Mouse (Mus musculus) heart, embryonic 14.5 days (tissue): ENCODE results near the gene Slc46a1. TPM values are rescaled to one million over a fixed set of nuclear protein-coding genes. Genes with fewer than 3 reads are reported as not detected.
A peak's percentile ranks its signal among the peaks of the same experiment; 100 is the strongest.

ENCODE experiments used
- ATAC-seq: fragments of 200-750 bp; cut with Nextera tagmentation; 2 replicates; pipeline ENCODE4 v1.8.0; 2017; ENCODE audit warnings: low read depth, moderate TSS enrichment; ENCODE audit not compliant: insufficient number of reproducible peaks, insufficient read depth, low FRiP score
- H3K27ac ChIP-seq, 2 experiments: fragments of 200-500 bp in 1 of 2; fragments of 300-500 bp in 1 of 2; sonication (generic) in 1 of 2; replicated peaks in 1 of 2; 2 replicates each; pipeline ENCODE4 v1.5.1; 2012 to 2014; ENCODE audit warnings: low read depth in 2 of 2, low read length in 2 of 2, control low read depth in 1 of 2, mild to moderate bottlenecking in 1 of 2, mixed read lengths in 1 of 2; ENCODE audit not compliant: control insufficient read depth in 1 of 2, insufficient read depth in 1 of 2
- H3K27me3 ChIP-seq: fragments of 300-500 bp; sonication (generic); 2 replicates; pipeline ENCODE4 v1.6.1; 2014; ENCODE audit warnings: mild to moderate bottlenecking, low read length, control low read depth; ENCODE audit not compliant: control insufficient read depth, insufficient read depth
- H3K36me3 ChIP-seq: fragments of 300-500 bp; sonication (generic); 2 replicates; pipeline ENCODE4 v1.6.1; 2014; ENCODE audit warnings: mild to moderate bottlenecking, control low read depth, low read length, mixed read lengths; ENCODE audit not compliant: control insufficient read depth, insufficient read depth
- H3K4me1 ChIP-seq, 2 experiments: fragments of 200-500 bp in 1 of 2; fragments of 300-500 bp in 1 of 2; sonication (generic) in 1 of 2; 2 replicates each; pipeline ENCODE4 v1.6.1; 2012 to 2014; ENCODE audit warnings: low read length in 2 of 2, control low read depth in 1 of 2, mixed read lengths in 1 of 2; ENCODE audit not compliant: control insufficient read depth in 2 of 2, insufficient read depth in 2 of 2
- H3K4me2 ChIP-seq: fragments of 300-500 bp; sonication (generic); 2 replicates; pipeline ENCODE4 v1.6.1; 2014; ENCODE audit warnings: mild to moderate bottlenecking, low read length
- H3K4me3 ChIP-seq, 2 experiments: fragments of 200-500 bp in 1 of 2; fragments of 300-500 bp in 1 of 2; sonication (generic) in 1 of 2; 2 replicates each; pipeline ENCODE4 v1.5.1; 2012 to 2014; ENCODE audit warnings: low read length in 2 of 2, mild to moderate bottlenecking in 2 of 2, control low read depth in 1 of 2, low read depth in 1 of 2, moderate library complexity in 1 of 2; ENCODE audit not compliant: control insufficient read depth in 1 of 2, insufficient read depth in 1 of 2
- H3K9ac ChIP-seq: fragments of 300-500 bp; sonication (generic); 2 replicates; pipeline ENCODE4 v1.6.1; 2014; ENCODE audit warnings: mild to moderate bottlenecking, low read length
- H3K9me3 ChIP-seq: fragments of 300-500 bp; sonication (generic); 2 replicates; pipeline ENCODE4 v1.6.1; 2016; ENCODE audit warnings: low read length, control low read depth; ENCODE audit not compliant: control insufficient read depth
- WGBS: fragments of 180-500 bp; shearing (Covaris S2); extraction: QIAGEN DNeasy Blood & Tissue Kit; methylation state at CpG from one replicate; pipeline ENCODE4 v1.1.7; 2014; 5-methylcytosine and 5-hydroxymethylcytosine counted together
- polyA plus RNA-seq: library from polyadenylated mRNA; unstranded; fragments of >200 nt; fragmentation: Nextera tagmentation; extraction: Ambion mirVana; gene quantifications from 2 replicates; pipeline ENCODE4 v1.2.1, GENCODE M21; 2014

Slc46a1 gene
- polyA plus RNA-seq: 6.2 and 8.1 TPM in 2 replicates

DNA sequence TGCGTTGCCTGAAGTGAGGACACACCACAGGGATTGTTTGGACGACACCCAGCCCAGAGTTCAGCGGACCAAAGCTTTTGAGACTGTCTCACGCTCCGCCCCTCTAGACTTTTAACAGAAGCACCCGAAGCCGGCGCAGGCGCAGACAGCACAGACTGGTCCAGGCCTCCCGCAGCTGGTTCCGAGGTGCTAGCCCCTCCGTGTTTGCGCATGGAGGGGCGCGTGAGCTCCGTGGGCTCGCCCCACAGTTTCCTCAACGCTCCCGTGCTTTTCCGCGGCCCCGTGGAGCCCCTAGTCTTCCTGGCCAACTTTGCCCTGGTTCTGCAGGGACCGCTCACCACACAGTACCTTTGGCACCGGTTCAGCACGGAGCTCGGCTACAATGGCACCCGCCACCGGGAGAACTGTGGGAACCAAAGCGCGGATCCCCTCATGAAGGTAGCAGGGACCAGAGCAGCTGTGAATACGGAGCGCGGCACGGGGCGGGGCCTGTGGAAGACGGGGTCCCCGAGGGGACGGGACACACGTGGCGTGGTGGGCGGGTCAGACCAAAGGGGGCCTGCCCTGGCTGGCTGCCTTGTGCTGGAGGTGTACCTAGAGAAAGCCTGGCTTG, at the start of gene Slc46a1:
TSS of gene Slc46a1 (plus strand) at position 130 of the 613 bp plus-strand sequence.
- ATAC-seq: peak; percentile 89
- H3K4me2 ChIP-seq: peak within 1 kb of the TSS; percentile 96
- H3K4me3 ChIP-seq: peak within 1 kb of the TSS; percentile 89 to 91
- no peaks in the 10 kb centered on the region for H3K36me3 ChIP-seq
- peaks cover 5% of the 10 kb centered on the region; the same call in 1 of the 2 replicates for H3K9me3 ChIP-seq
- no peaks in the 10 kb centered on the region for H3K27me3 ChIP-seq
- peaks cover 15 to 16% of the 10 kb centered on the region in 2 experiments for H3K4me1 ChIP-seq
- H3K27ac ChIP-seq: peak within 1 kb of the TSS; percentile 88 to 90
- peak within 1 kb of the TSS; percentile 91 for H3K9ac ChIP-seq
- under 1% methylated on average over 41 of the region's 41 CpGs for WGBS

DNA sequence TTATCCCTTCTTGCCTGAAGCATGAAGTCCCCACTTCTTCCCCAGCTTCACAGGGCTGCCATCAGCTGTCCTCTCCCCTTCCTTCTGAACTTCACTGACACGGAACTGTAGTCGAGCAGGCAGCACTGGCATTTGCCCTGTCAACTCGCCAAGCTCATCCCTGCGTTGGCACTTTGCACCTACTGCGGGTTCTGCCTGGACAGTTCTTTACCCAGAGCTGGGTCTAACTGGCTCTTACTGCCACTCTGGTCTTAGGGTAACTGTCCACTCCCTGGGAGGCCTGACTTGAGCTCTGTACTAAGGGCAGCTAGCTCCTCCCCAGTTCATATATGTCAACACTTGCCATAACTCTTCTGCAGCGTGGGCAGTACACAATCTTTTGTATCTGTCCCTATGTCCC, 48.6 kb upstream of the Slc46a1 start:
- ATAC-seq: no peak
- 75% methylated on average over 6 of the region's 6 CpGs for WGBS
- Histone ChIP-seq H3K36me3 (no peaks in the 10 kb centered on the region), H3K9ac (no peak overlapping the region), H3K9me3 (no peaks in the 10 kb centered on the region), H3K27ac (no peak overlapping the region), H3K4me1 (no peaks in the 10 kb centered on the region), H3K4me3 (no peak overlapping the region), H3K4me2 (no peak overlapping the region), H3K27me3 (peaks cover 21% of the 10 kb centered on the region)

DNA sequence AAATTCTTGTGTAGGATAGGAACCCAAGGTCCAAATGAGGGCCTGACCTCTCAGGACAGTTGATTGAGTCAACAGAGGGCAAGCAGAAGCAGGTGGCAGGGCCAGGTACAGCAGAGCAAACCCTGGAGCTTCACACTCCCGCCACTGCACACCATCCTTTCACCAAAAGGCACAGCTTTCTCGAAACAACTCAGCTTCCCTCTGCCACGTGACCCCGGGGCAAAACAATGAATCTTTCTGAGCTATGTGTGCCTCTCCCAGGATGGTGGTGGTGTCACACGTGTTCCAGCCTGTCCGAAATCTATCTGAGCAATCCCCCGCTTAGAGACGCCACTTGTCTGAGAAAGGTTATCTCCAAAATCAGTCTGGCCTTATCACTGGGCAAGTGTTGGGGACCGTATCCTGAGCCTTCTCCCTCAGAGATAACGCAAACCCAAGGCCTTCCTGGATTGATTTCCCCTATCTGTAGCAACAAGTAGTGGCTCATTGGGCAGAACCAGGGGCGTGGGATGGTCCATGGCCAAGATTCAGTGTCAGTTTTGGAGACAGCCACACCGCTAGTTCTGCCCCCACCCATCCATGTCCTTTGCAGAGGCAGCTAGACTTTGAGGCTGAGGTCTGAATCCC, 45.1 kb upstream of the Slc46a1 start:
- H3K27me3 ChIP-seq: peaks cover 33% of the 10 kb centered on the region
- H3K4me3 ChIP-seq: no peak overlapping the region
- no peak for ATAC-seq
- H3K36me3 ChIP-seq: no peaks in the 10 kb centered on the region
- H3K9me3 ChIP-seq: no peaks in the 10 kb centered on the region
- H3K9ac ChIP-seq: no peak overlapping the region
- H3K4me1 ChIP-seq: no peaks in the 10 kb centered on the region
- 50% methylated on average over 12 of the region's 12 CpGs for WGBS
- no peak overlapping the region for H3K27ac ChIP-seq
- H3K4me2 ChIP-seq: no peak overlapping the region

DNA sequence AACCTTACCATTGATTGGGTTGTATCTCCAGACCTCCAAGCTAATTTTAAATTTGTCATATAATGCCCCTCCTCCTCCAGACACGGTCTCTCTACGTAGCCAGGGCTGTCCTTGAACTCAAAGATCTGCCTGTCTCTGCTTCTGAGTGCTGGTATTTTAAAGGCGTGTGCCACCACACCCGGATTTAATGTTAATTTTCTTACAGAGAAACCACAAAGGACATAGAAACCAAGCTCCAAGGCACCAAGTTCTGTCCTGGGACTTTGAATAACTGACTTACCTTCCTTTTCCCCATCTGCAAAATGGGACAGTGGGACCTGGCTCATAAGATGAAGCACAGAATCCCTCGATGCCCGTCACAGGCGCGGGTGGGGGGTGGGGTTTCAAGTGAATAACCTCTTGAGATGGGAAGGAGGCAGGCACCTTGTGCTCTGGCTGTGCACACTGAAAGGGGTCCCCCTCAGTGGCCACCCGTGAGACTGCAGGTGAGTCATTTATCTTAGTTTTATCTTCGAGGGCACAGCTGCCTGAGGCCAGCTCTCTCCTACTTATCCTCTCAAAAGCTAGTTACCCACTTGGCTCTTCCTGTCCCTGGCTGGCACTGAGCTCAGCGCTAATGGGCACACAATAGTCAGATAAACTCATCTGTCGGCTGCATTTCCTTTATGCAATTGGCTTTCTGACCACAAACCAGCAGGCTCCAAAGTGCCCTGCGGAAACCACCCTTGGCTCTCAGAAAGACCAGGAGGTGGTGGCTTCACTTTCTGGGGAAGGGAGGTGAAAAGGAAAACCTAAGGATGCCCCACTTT, 44.1 kb upstream of the Slc46a1 start:
- Histone ChIP-seq H3K27ac (no peak overlapping the region), H3K4me2 (no peak overlapping the region), H3K4me3 (no peak overlapping the region), H3K27me3 (peaks cover 33% of the 10 kb centered on the region), H3K9ac (no peak overlapping the region), H3K4me1 (no peaks in the 10 kb centered on the region), H3K9me3 (no peaks in the 10 kb centered on the region), H3K36me3 (no peaks in the 10 kb centered on the region)
- 52% methylated on average over 13 of the region's 13 CpGs for WGBS
- no peak for ATAC-seq

DNA sequence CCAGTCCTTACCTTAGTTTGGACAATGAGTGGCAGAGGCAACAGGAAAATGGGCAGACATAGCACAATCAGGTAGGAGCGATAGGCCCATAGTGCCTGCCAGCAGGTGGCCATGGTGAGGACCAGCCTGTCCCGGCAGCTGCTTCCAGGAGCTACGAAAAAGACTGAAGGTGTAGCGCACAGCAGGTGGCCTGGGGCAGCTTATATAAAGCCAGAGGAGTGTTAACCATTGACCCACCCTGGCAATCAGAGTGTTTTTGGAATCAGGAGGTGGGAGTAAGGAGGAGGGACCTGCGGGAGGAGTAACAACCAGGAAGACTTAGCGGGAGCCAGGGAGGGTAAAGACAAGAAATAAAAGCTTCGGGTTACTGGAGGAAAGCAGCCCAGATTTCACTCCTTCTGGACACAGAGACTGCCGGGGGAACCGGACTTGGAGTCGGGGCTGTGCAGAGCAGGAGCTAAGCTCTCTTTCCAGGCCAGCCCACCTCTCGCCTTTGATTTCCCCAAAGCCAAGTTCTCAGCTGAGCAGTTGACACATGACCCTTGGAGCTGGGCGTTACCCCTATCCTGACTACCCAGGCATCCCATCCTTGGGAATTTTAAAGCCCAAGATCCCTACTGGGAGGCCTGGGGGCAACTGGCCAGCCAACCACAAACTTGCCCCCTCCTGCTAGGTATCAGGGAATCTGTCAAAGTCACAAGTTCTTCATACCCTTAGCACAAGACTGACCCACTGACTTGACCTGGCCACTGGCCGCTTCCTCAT, 43.3 kb upstream of the Slc46a1 start, which contains the start of gene Slc13a2:
TSS of gene Slc13a2 (minus strand) at position 163 of the 765 bp plus-strand sequence.
- H3K4me1 ChIP-seq: no peaks in the 10 kb centered on the region
- ATAC-seq: no peak
- H3K4me2 ChIP-seq: no peak within 1 kb of the TSS
- no peaks in the 10 kb centered on the region for H3K9me3 ChIP-seq
- no peak within 1 kb of the TSS for H3K4me3 ChIP-seq
- 22% methylated on average over 13 of the region's 13 CpGs for WGBS
- H3K9ac ChIP-seq: no peak within 1 kb of the TSS
- H3K36me3 ChIP-seq: no peaks in the 10 kb centered on the region
- no peak within 1 kb of the TSS for H3K27ac ChIP-seq
- H3K27me3 ChIP-seq: peaks cover 31% of the 10 kb centered on the region

DNA sequence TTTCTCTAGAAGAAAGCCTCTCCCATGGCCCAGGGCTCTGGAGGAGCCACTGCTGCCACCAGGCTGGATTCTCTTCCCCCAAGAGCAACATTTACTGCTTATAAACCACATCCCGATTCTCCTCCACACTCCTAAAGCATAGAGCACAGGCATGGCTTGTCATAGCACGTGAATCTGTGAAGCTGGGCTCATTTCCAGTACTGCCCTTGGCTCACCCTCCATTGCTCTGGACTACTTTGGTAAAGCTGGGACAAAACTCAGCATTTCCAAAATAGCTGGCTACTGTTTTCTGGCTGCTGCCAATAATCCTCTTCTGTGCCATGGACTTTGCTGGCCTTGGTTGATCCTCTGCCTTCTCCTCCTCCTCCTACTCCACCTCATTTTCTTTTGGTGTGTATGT, 41.1 kb upstream of the Slc46a1 start:
- Histone ChIP-seq H3K9me3 (no peaks in the 10 kb centered on the region), H3K4me2 (no peak overlapping the region), H3K4me3 (no peak overlapping the region), H3K27me3 (peaks cover 27% of the 10 kb centered on the region), H3K4me1 (no peaks in the 10 kb centered on the region), H3K27ac (no peak overlapping the region), H3K9ac (no peak overlapping the region), H3K36me3 (no peaks in the 10 kb centered on the region)
- no peak for ATAC-seq
- 61% methylated on average over 2 of the region's 2 CpGs for WGBS

DNA sequence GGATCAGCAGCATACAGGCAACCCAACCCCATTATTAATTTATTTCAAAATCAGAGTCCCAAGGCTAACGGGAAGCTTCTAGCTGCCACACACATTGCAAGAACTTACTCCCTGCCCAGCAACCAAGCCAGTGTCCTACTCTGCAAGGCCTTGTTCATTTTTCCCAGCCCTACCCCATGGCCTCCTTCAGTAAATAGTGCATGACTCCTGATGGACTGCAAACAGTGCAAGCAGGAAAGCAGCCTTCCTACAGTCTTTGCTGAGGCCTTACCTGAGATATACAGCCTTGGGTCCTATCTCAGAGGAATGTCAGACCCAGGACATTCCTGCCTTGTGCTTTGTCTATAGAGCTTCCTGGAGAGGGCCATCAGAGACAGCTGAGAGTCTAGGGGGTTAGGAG, 39.9 kb upstream of the Slc46a1 start:
- ATAC-seq: no peak
- WGBS: 93% methylated on average over 1 of the region's 1 CpGs
- H3K36me3 ChIP-seq: no peaks in the 10 kb centered on the region

More for the DNA sequence above, 39.9 kb upstream of the Slc46a1 start:
- Histone ChIP-seq H3K4me3 (no peak overlapping the region), H3K9me3 (no peaks in the 10 kb centered on the region), H3K9ac (no peak overlapping the region), H3K4me1 (no peaks in the 10 kb centered on the region), H3K27ac (no peak overlapping the region), H3K27me3 (peaks cover 19% of the 10 kb centered on the region), H3K4me2 (no peak overlapping the region)
